Mouse (Mus musculus) forebrain, embryonic 12.5 days (tissue): ENCODE results near the gene Cux1. TPM values are rescaled to one million over a fixed set of nuclear protein-coding genes. Genes with fewer than 3 reads are reported as not detected.

Source experiments
- ATAC-seq: fragments of 200-750 bp; cut with Nextera tagmentation; 2 replicates; pipeline ENCODE4 v1.8.0; 2017; ENCODE audit warnings: moderate TSS enrichment; ENCODE audit not compliant: low FRiP score
- H3K27ac ChIP-seq: fragments of 300-500 bp; sonication (generic); 2 replicates; pipeline ENCODE4 v1.5.1; 2016; ENCODE audit warnings: mild to moderate bottlenecking
- H3K27me3 ChIP-seq: fragments of 300-500 bp; sonication (generic); 2 replicates; pipeline ENCODE4 v1.6.1; 2016; ENCODE audit warnings: mild to moderate bottlenecking
- H3K36me3 ChIP-seq: fragments of 300-500 bp; sonication (generic); replicated peaks from 2 replicates; pipeline ENCODE4 v1.6.1; 2016; ENCODE audit warnings: mild to moderate bottlenecking
- H3K4me1 ChIP-seq: fragments of 300-500 bp; sonication (generic); 2 replicates; pipeline ENCODE4 v1.6.1; 2016
- H3K4me2 ChIP-seq: fragments of 300-500 bp; sonication (generic); 2 replicates; pipeline ENCODE4 v1.6.1; 2016; ENCODE audit warnings: mild to moderate bottlenecking, moderate library complexity
- H3K4me3 ChIP-seq: fragments of 300-500 bp; sonication (generic); replicated peaks from 2 replicates; pipeline ENCODE4 v1.5.1; 2016; ENCODE audit warnings: mild to moderate bottlenecking
- H3K9ac ChIP-seq: fragments of 300-500 bp; sonication (generic); 2 replicates; pipeline ENCODE4 v1.6.1; 2016; ENCODE audit warnings: mild to moderate bottlenecking
- H3K9me3 ChIP-seq: fragments of 300-500 bp; sonication (generic); 2 replicates; pipeline ENCODE4 v1.6.1; 2016
- whole genome bisulfite sequencing: fragments of 180-500 bp; shearing (Covaris S2); methylation state at CpG from one replicate; pipeline ENCODE4 v1.1.7; 2016; 5-methylcytosine and 5-hydroxymethylcytosine counted together
- polyA plus RNA-seq: library from polyadenylated mRNA; unstranded; fragments of >200 nt; fragmentation: Nextera tagmentation; extraction: Ambion mirVana; gene quantifications from 2 replicates; pipeline ENCODE4 v1.2.1, GENCODE M21; 2016

Gene Cux1
- polyA plus RNA-seq, 1 experiment from 2014 or later, result 157 TPM

- Histone ChIP-seq H3K27ac (no peak overlapping the region), H3K4me1 (peaks cover 4% of the 10 kb centered on the region; the same call in 1 of the 2 replicates), H3K9ac (no peak overlapping the region), H3K9me3 (no peaks in the 10 kb centered on the region), H3K27me3 (no peaks in the 10 kb centered on the region), H3K36me3 (no peaks in the 10 kb centered on the region), H3K4me3 (no peak overlapping the region), H3K4me2 (no peak overlapping the region)
- WGBS, result 96% methylated on average over 1 of the region's 1 CpGs
- ATAC-seq, result no peak
Observed at GRCm38 (mm10) chr5:136530931-136531330, 36.4 kb downstream of the Cux1 start.

DNA sequence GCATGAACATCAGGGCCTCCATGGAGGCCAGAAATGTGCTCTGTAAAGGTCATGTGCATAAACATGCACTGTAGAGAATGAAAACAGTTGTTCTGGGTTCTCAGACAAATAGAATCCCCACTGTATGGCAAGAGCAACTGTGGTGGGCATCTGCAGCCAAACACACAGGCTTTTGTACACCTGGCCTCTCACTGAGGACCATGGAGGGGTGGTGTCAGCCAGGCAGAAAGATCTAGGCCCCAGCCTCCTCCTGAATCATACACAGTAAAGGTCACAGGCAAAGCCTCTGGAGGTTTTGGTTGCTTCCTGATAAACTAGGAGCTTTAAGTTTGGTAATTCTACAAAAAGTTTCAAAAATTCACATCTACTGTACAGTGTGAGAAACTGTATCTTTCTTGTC is 38.1 kb downstream of the Cux1 start:
- H3K36me3 ChIP-seq, result no peaks in the 10 kb centered on the region
- no peak for ATAC-seq

DNA sequence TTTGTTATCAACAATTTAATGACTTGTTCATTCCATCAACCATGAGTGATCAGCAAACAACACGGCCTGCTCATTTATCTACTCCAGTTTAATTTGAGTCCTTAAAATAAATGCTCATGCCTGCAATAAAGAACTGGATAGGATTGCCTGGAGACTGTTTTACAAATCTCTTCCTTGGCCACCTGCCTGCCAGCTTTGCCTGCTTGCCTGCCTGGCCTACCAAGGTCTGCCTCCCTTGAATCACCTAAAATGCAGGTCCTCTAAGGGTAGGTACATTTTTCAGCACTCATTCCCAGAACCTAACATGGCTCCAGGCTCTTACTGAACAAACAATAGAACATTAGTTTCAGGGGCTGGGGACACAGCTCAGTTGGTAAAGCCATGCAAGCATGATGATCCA is 39.4 kb downstream of the Cux1 start:
- Histone ChIP-seq H3K9me3 (no peaks in the 10 kb centered on the region), H3K4me3 (no peak overlapping the region), H3K36me3 (no peaks in the 10 kb centered on the region), H3K4me1 (peaks cover 16% of the 10 kb centered on the region), H3K9ac (no peak overlapping the region), H3K4me2 (no peak overlapping the region), H3K27ac (no peak overlapping the region), H3K27me3 (no peaks in the 10 kb centered on the region)
- no peak for ATAC-seq
- WGBS, result 89% methylated on average over 1 of the region's 1 CpGs

More for the DNA sequence above, 38.1 kb downstream of the Cux1 start:
- Histone ChIP-seq H3K4me2 (no peak overlapping the region), H3K9me3 (no peaks in the 10 kb centered on the region), H3K4me3 (no peak overlapping the region), H3K27ac (no peak overlapping the region), H3K9ac (no peak overlapping the region), H3K27me3 (no peaks in the 10 kb centered on the region), H3K4me1 (peaks cover 5% of the 10 kb centered on the region; the same call in 1 of the 2 replicates)

- no peak overlapping the region for H3K4me3 ChIP-seq
- no peaks in the 10 kb centered on the region for H3K36me3 ChIP-seq
- WGBS, result 93% methylated on average over 5 of the region's 5 CpGs
- no peaks in the 10 kb centered on the region for H3K9me3 ChIP-seq
- H3K27ac ChIP-seq, result no peak overlapping the region
- peaks cover 19% of the 10 kb centered on the region for H3K4me1 ChIP-seq
- no peak overlapping the region for H3K9ac ChIP-seq
- H3K4me2 ChIP-seq, result no peak overlapping the region
- no peaks in the 10 kb centered on the region for H3K27me3 ChIP-seq
- ATAC-seq, result no peak
Observed at GRCm38 (mm10) chr5:136526545-136526909, 40.8 kb downstream of the Cux1 start.

DNA sequence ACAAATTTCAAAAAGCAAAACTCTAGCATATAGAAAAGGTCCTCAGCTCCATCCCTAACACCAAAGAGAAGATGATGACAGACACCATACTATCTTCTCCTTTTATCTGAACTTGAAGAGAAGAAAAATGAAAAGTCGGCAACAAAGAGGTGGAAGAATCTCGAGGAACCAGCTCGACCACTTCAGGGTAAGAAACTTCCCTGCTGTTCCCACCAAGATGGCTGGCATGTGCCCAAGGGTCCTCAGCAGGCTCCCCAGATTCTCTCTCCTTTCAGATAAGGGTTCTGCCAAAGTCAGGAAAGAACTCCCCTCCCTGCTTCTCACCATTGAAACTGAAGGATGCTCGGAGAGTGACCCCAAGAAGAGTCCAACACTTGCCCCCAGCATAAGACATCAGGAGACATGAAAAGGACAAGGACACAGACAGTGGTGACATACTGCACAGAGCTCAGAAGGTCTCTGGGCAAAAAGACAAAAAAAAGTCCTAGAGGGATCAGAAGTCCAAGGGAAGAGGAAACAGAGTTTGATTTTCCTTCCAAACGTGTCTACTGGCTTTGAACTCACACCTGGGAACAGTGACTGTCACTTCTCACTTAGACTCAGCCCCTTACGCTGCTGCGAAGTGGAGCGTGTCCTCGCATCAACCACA is 41.3 kb downstream of the Cux1 start:
- no peaks in the 10 kb centered on the region for H3K36me3 ChIP-seq
- no peaks in the 10 kb centered on the region for H3K27me3 ChIP-seq
- no peak overlapping the region for H3K9ac ChIP-seq
- no peak overlapping the region for H3K27ac ChIP-seq
- H3K9me3 ChIP-seq, result no peaks in the 10 kb centered on the region
- 88% methylated on average over 9 of the region's 9 CpGs for WGBS
- no peak for ATAC-seq
- H3K4me3 ChIP-seq, result no peak overlapping the region
- H3K4me2 ChIP-seq, result no peak overlapping the region
- peaks cover 19% of the 10 kb centered on the region for H3K4me1 ChIP-seq

DNA sequence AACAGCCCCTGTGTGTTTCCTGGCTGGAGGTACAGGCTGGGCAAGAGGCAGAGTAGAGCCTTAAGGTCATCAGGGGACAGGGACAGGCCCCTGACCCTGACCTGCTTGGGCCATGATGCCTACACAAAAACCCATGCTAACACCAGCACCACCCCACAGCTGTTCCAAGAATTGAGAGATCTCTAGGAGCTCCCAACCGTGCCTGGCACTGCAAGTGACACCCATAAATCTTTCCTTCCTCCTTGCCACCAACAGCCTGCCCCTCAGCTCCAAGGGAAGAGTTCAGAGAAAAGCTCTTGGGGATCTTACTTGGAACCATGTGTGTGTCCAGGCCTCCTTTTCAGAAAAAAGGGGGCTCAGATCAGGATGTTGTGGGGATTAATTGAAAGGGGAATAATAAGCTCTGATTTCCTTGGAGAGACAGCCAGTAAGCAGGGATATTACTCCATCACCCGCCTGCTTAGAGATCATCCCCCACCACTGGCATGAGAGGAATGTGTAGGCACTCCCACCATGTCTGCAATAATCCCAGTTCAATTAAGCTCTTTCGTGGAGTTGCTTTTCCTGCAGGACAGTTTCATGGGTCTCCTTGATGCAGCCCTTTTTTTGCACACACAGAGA is 44.3 kb downstream of the Cux1 start:
- ATAC-seq, result no peak
- no peak overlapping the region for H3K9ac ChIP-seq
- H3K9me3 ChIP-seq, result no peaks in the 10 kb centered on the region
- H3K4me2 ChIP-seq, result no peak overlapping the region
- peaks cover 19% of the 10 kb centered on the region for H3K4me1 ChIP-seq
- H3K4me3 ChIP-seq, result no peak overlapping the region
- H3K36me3 ChIP-seq, result no peaks in the 10 kb centered on the region
- H3K27ac ChIP-seq, result no peak overlapping the region
- WGBS, result 25% methylated on average over 3 of the region's 3 CpGs
- no peaks in the 10 kb centered on the region for H3K27me3 ChIP-seq

GRCm38 (mm10) chr5:136521656-136522055 is 45.6 kb downstream of the Cux1 start:
- H3K27ac ChIP-seq, result no peak overlapping the region
- no peak overlapping the region for H3K4me2 ChIP-seq
- ATAC-seq, result no peak
- WGBS, result 94% methylated on average over 3 of the region's 3 CpGs
- H3K36me3 ChIP-seq, result no peaks in the 10 kb centered on the region
- no peaks in the 10 kb centered on the region for H3K27me3 ChIP-seq
- no peaks in the 10 kb centered on the region for H3K9me3 ChIP-seq
- no peak overlapping the region for H3K9ac ChIP-seq
- H3K4me3 ChIP-seq, result no peak overlapping the region
- peaks cover 19% of the 10 kb centered on the region for H3K4me1 ChIP-seq

DNA sequence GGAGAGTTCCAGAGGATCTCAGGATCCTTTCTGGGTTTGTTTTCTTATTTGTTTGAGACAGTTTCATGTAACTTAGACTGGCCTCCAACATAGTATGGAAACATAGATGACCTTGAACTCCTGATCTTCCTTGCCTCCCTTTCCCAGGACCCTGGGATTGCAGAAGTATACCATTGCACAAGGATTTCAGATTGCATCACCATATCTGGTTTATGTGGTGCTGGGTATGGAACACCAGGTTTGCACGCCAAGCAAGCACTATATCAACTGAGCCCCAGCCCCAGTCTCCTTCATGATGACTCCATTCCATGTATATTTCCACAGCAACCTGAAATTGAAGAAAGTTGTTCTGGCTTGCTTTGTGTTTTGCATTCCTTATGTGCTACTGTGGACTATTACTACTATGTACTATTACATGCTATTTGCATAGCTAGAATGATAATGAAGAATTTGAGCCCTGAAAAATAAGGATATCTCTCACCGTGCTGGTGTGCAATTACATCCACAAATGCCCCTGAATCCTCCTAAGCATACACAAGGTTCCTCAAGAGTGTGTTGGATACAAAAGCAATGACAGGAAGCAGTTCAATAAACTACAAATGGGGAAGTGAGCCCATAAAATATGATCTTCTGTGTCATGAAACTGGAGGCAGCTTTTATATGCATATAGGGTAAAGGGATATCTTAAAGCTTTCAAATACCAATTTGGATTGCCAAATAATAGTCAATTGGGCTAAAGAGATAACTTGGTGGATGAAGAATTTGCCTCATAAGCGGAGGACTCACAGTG is 48.4 kb downstream of the Cux1 start:
- H3K4me2 ChIP-seq, result no peak overlapping the region
- no peak overlapping the region for H3K27ac ChIP-seq
- WGBS, result 96% methylated on average over 3 of the region's 3 CpGs
- no peaks in the 10 kb centered on the region for H3K36me3 ChIP-seq
- no peak overlapping the region for H3K9ac ChIP-seq
- no peaks in the 10 kb centered on the region for H3K9me3 ChIP-seq
- no peaks in the 10 kb centered on the region for H3K27me3 ChIP-seq
- no peak overlapping the region for H3K4me3 ChIP-seq
- peaks cover 19% of the 10 kb centered on the region for H3K4me1 ChIP-seq
- no peak for ATAC-seq

GRCm38 (mm10) chr5:136517510-136517909 is 49.8 kb downstream of the Cux1 start:
- Histone ChIP-seq H3K4me2 (no peak overlapping the region), H3K9me3 (no peaks in the 10 kb centered on the region), H3K4me1 (peaks cover 8% of the 10 kb centered on the region; the same call in 1 of the 2 replicates), H3K9ac (no peak overlapping the region), H3K27me3 (no peaks in the 10 kb centered on the region), H3K36me3 (no peaks in the 10 kb centered on the region), H3K27ac (no peak overlapping the region), H3K4me3 (no peak overlapping the region)
- ATAC-seq, result no peak
- WGBS, result 53% methylated on average over 2 of the region's 2 CpGs

GRCm38 (mm10) chr5:136516593-136516992 is 50.7 kb downstream of the Cux1 start:
- Histone ChIP-seq H3K4me1 (peaks cover 8% of the 10 kb centered on the region; the same call in 1 of the 2 replicates), H3K27me3 (no peaks in the 10 kb centered on the region), H3K4me3 (no peak overlapping the region), H3K4me2 (no peak overlapping the region), H3K27ac (no peak overlapping the region), H3K36me3 (no peaks in the 10 kb centered on the region), H3K9me3 (no peaks in the 10 kb centered on the region), H3K9ac (no peak overlapping the region)
- WGBS, result 95% methylated on average over 3 of the region's 3 CpGs
- ATAC-seq, result no peak

GRCm38 (mm10) chr5:136514049-136514677 is 53.1 kb downstream of the Cux1 start:
- 56% methylated on average over 6 of the region's 6 CpGs for WGBS
- H3K9me3 ChIP-seq, result no peaks in the 10 kb centered on the region
- H3K4me2 ChIP-seq, result no peak overlapping the region
- H3K27me3 ChIP-seq, result no peaks in the 10 kb centered on the region
- H3K27ac ChIP-seq, result peak overlapping the region; percentile 59; the same call in 1 of the 2 replicates
- no peak overlapping the region for H3K4me3 ChIP-seq
- H3K9ac ChIP-seq, result no peak overlapping the region
- peaks cover 8% of the 10 kb centered on the region; the same call in 1 of the 2 replicates for H3K4me1 ChIP-seq
- no peak for ATAC-seq
- H3K36me3 ChIP-seq, result no peaks in the 10 kb centered on the region

GRCm38 (mm10) chr5:136512103-136512674 is 55.1 kb downstream of the Cux1 start:
- H3K27ac ChIP-seq, result no peak overlapping the region
- H3K27me3 ChIP-seq, result no peaks in the 10 kb centered on the region
- ATAC-seq, result no peak
- H3K36me3 ChIP-seq, result no peaks in the 10 kb centered on the region
- H3K9me3 ChIP-seq, result no peaks in the 10 kb centered on the region
- peaks cover 8% of the 10 kb centered on the region; the same call in 1 of the 2 replicates for H3K4me1 ChIP-seq
- no peak overlapping the region for H3K4me3 ChIP-seq
- WGBS, result 88% methylated on average over 2 of the region's 2 CpGs
- H3K9ac ChIP-seq, result no peak overlapping the region
- H3K4me2 ChIP-seq, result no peak overlapping the region
